Mouse (Mus musculus): Measurements from ENCODE around the gene Cadm1. TPM values are rescaled to one million over a fixed set of nuclear protein-coding genes. Genes with fewer than 3 reads are reported as not detected.

Gene Cadm1
- polyA plus RNA-seq, 1 experiment from 2014 or later: 86.8 TPM

DNA sequence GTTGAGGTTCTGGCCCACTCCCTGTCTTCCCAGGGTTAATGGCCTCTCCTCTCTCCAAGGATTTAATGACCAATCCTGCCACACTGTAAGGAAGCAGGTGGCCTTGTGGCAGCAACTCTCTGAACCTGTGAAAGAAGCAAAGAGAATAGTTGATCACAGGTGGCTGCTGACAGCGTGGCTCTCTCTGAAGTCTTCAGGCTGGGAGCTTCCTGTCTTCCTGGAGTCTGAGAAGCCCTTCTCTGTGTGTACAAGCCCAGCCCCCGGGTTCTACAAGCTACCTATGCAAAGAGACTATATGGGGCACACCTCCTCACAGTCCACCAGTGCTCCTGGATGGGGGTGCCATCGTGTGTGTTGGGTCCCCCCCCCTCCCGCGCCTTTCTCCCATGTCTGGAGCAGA, 339.7 kb downstream of the Cadm1 start:
- DNase-seq (ENCODE audit: low read depth, low spot score): no peak
- ChIA-PET POLR2A (no interaction called here), CTCF (no interaction called here)
- H3K27me3 ChIP-seq: no peaks in the 10 kb centered on the region
- TF ChIP-seq CTCF (IDR thresholded peaks at IDR 0.05): no peak
- ATAC-seq: no peak
- in situ Hi-C loops (cut with MboI; ENCODE audit: low pct_unique_long_range_greater_than_20kb): no loop called here

DNA sequence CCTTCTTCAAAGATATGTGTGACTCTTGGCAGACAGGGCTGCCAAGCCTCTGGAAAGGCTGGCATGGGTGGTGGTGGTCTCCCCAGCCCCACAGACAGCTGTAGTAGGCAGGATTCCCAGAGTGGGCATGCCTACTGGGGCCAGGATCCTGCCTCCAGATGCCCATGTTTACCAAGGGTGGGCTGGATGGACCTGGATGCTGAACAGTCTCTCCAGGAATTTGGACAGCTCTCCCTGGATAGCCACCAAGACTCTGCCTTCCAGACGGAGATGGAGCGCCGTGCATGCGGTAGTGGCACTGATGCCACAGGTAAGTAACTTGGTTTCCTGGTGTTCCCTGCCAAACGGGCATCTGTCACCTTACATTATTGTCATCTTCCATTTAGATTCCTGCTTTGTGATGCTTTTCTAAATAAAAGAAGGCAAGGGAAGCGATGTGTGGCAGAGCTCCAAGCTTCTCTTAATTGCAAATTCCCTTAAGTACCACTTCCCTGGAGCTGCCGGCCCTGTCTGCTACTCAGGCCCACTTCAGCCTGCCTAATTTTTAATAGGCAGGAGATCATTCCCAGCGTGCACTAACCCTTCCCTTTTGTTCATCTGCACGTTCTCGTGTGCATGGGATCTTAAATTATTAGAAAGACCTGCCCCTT, 346.7 kb downstream of the Cadm1 start:
- peaks cover 8% of the 10 kb centered on the region for H3K27me3 ChIP-seq
- in situ Hi-C loops (cut with MboI; ENCODE audit: low pct_unique_long_range_greater_than_20kb): no loop called here
- TF ChIP-seq CTCF (IDR thresholded peaks at IDR 0.05): no peak
- DNase-seq (ENCODE audit: low read depth, low spot score): no peak
- ChIA-PET CTCF (no interaction called here), POLR2A (no interaction called here)
- ATAC-seq: no peak

DNA sequence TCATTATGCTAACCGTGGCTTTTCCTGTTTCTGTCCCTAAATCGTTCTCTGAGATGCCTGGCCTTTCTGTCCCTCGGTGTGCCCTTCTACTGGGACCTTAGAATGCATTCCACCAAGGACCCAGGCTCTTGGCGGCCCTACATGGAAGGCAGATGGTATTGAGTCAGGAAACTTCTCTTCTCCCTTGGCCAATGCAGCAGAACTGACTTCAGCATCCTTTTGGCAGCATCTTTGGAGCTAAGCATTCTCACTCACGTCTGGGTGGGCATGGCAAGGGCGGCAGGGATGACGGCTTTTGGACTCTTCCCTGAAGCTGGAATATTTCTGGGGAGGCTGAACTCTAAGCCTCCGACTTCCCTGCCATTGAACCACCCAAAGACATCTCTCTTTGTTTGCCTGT, 350.2 kb downstream of the Cadm1 start:
- in situ Hi-C loops (cut with MboI; ENCODE audit: low pct_unique_long_range_greater_than_20kb): no loop called here
- DNase-seq (ENCODE audit: low read depth, low spot score) (no peak), ATAC-seq (no peak)
- ChIA-PET CTCF (no interaction called here), POLR2A (no interaction called here)
- peaks cover 13% of the 10 kb centered on the region for H3K27me3 ChIP-seq
- no peak for TF ChIP-seq CTCF (IDR thresholded peaks at IDR 0.05)

DNA sequence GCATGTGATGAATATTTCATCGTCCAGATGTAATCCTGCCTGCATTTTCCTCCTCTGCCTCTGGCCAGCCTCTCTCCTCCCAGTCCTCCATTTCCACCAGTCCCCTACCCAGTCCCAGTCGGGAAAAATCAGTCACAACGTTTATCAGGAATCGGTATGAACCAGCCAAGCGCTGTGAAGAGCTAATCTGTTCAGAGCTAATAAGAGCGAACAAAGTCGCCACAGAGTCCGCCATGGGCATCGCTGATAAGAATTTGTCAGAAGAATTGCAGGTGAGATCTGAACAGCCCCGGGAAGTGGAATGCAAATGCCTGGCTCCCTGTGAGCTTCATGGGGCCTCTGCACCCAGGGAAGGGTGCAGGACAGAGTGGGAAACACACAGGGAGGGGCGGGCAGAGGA, 352.4 kb downstream of the Cadm1 start:
- in situ Hi-C loops (cut with MboI; ENCODE audit: low pct_unique_long_range_greater_than_20kb): no loop called here
- DNase-seq (ENCODE audit: low read depth, low spot score): no peak
- ATAC-seq: no peak
- POLR2A ChIA-PET: no interaction called here
- TF ChIP-seq CTCF (IDR thresholded peaks at IDR 0.05): no peak
- CTCF ChIA-PET: no interaction called here
- peaks cover 14% of the 10 kb centered on the region for H3K27me3 ChIP-seq

DNA sequence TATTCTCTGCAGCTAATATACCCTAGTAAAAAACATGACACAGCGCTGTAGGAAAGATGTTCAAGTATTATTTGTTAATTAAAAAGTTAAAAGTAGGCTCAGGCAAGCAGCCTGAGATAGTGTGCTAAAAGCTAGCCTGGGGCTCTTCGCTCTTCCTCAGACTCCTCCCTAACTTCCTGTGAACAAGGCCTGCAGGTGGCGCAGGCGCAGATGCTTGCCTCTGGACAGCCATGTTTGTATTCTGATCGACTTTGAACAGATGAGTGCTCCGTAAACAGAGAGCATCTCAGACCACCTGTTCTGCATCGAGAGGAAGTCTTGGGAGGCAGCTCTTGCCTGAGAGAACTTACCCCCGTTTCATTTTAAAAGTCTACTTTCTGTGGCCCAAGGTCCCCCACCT, 361.7 kb downstream of the Cadm1 start:
- peaks cover 17% of the 10 kb centered on the region for H3K27me3 ChIP-seq
- ChIA-PET CTCF (no interaction called here), POLR2A (no interaction called here)
- ATAC-seq (no peak), DNase-seq (ENCODE audit: low read depth, low spot score) (no peak)
- no peak for TF ChIP-seq CTCF (IDR thresholded peaks at IDR 0.05)
- in situ Hi-C loops (cut with MboI; ENCODE audit: low pct_unique_long_range_greater_than_20kb): no loop called here

DNA sequence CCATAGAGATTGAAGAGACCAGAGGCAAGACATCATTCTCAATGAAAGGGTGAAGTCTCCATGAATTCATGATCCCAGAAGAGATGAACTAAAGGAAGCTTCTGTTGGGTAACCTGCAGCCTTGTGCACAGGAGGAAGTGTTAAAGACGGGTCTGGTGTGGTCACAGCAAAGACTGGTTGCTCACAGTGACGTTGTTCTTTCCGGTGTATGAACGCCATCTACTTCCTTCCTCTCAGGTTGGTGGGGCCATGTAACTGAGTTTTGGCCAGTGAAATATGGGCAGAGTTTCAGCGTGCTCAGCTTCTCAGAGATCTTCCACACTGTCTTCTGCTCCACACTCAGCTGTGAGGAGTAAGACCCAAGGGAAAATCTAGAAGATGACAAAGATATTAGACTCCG, 363.0 kb downstream of the Cadm1 start:
- in situ Hi-C loops (cut with MboI; ENCODE audit: low pct_unique_long_range_greater_than_20kb): no loop called here
- POLR2A ChIA-PET: no interaction called here
- no peak for DNase-seq (ENCODE audit: low read depth, low spot score)

DNA sequence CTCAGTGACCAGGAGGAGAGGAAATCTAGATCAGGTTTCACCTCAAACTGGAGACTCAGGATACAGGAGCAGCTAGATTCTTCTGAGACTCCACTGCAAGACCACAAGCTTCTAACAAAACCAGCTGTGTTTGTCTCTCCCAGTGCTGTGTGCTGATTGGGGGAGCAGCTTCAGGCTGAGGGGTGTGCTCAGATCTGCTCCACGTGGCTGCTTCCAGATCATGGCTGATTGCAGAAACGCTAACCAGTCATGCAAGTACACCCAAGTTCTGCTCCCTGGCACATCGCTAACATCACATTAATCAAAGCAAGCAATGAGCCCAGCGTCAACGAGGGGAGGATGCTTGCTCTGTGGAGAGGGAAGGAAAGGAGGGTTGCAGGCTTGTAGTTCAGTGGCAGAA, 364.1 kb downstream of the Cadm1 start:
- TF ChIP-seq CTCF (IDR thresholded peaks at IDR 0.05): no peak
- peaks cover 15% of the 10 kb centered on the region for H3K27me3 ChIP-seq
- peak; percentile 41 for ATAC-seq
- DNase-seq (ENCODE audit: low read depth, low spot score): no peak
- POLR2A ChIA-PET: no interaction called here
- in situ Hi-C loops (cut with MboI; ENCODE audit: low pct_unique_long_range_greater_than_20kb): no loop called here
- CTCF ChIA-PET: no interaction called here

More for the DNA sequence above, 363.0 kb downstream of the Cadm1 start:
- H3K27me3 ChIP-seq: peaks cover 15% of the 10 kb centered on the region
- no peak for TF ChIP-seq CTCF (IDR thresholded peaks at IDR 0.05)
- CTCF ChIA-PET: no interaction called here
- ATAC-seq: no peak

DNA sequence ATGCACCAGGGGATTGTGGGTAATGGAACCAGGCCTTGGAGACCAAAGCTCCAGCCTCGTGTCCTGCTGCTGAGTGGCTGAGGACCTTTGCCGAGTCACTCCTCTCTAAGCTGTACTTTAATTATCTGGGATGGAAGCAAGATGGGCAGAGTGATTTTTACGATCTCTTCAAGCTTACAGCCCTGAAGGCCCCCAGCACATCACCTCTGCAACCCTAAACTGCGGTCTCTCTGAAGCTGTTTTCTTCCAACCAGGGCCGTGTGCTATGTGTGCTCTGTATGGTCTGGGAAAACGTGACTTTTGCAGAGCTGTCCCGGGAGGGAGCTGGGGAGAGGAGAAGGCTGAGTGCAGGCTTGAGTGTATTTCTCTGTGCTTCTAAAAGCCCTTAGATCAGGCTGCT, 364.7 kb downstream of the Cadm1 start:
- in situ Hi-C loops (cut with MboI; ENCODE audit: low pct_unique_long_range_greater_than_20kb): no loop called here
- TF ChIP-seq CTCF (IDR thresholded peaks at IDR 0.05): no peak
- ATAC-seq (no peak), DNase-seq (ENCODE audit: low read depth, low spot score) (no peak)
- ChIA-PET POLR2A (no interaction called here), CTCF (no interaction called here)
- H3K27me3 ChIP-seq: peaks cover 9% of the 10 kb centered on the region

DNA sequence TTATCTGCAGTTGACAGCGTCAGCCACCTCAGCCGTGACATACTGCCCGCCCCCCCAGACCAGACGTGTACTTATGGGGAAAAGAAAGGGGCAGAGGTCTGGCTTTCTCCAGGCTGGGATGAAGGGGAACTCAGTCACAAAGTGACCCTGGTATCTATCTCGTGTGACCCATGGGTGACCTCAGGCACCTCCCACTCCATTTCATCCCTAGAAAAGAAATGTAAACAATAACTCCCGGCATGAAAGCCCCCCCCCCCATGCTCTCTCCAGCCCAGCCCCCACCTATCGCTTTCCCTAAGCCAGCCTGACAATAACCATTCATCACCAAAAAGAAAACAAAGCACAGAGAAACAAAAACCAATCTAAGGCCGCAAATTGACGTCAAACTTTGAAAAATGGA, 365.1 kb downstream of the Cadm1 start:
- in situ Hi-C loops (cut with MboI; ENCODE audit: low pct_unique_long_range_greater_than_20kb): no loop called here
- no peak for ATAC-seq
- CTCF ChIA-PET: no interaction called here
- H3K27me3 ChIP-seq: peaks cover 9% of the 10 kb centered on the region
- POLR2A ChIA-PET: no interaction called here
- no peak for DNase-seq (ENCODE audit: low read depth, low spot score)
- no peak for TF ChIP-seq CTCF (IDR thresholded peaks at IDR 0.05)

DNA sequence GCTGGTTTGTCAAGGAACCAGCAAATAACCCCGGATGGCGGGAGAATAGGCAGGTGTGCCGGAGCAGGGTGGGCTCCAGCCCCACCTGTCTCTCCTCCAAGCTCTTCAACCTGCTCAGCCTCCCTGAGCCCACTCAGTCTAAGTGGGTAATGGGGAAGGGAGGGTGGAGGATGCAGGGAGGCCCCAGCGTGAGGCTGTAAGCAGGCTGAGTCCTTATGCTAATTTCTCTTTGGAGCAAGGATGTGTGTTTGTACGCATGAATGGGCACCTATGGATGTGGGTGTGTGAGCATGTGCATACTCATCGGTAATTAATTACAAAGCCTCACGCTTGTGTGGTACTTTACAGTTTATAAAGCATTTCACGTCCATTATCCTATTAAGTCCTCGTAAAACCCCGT, 370.8 kb downstream of the Cadm1 start:
- ChIA-PET CTCF (no interaction called here), POLR2A (no interaction called here)
- ATAC-seq (no peak), DNase-seq (ENCODE audit: low read depth, low spot score) (no peak)
- no peak for TF ChIP-seq CTCF (IDR thresholded peaks at IDR 0.05)
- in situ Hi-C loops (cut with MboI; ENCODE audit: low pct_unique_long_range_greater_than_20kb): no loop called here
- H3K27me3 ChIP-seq: peaks cover 11% of the 10 kb centered on the region

DNA sequence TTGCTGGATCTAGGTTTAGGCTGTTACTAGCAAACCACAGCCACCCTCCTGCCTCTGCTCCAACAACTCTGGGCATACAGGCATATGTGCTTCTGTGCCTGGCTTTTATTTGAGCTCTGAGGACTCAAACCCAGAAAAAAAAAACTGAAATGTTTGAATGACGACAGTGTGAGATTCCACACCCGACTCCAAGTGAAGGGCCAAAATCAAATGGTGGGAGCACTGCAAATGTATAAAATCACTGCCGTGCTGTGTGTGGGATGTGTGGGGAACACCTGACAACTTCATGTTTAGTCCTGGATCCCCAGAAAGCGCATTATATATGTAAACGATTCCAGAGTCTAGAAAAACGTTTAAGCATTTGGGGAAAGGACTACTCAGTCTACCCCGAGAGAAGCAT, 373.7 kb downstream of the Cadm1 start:
- ChIA-PET POLR2A (no interaction called here), CTCF (no interaction called here)
- in situ Hi-C loops (cut with MboI; ENCODE audit: low pct_unique_long_range_greater_than_20kb): no loop called here
- DNase-seq (ENCODE audit: low read depth, low spot score): no peak
- no peak for ATAC-seq
- peaks cover 17% of the 10 kb centered on the region for H3K27me3 ChIP-seq
- no peak for TF ChIP-seq CTCF (IDR thresholded peaks at IDR 0.05)

DNA sequence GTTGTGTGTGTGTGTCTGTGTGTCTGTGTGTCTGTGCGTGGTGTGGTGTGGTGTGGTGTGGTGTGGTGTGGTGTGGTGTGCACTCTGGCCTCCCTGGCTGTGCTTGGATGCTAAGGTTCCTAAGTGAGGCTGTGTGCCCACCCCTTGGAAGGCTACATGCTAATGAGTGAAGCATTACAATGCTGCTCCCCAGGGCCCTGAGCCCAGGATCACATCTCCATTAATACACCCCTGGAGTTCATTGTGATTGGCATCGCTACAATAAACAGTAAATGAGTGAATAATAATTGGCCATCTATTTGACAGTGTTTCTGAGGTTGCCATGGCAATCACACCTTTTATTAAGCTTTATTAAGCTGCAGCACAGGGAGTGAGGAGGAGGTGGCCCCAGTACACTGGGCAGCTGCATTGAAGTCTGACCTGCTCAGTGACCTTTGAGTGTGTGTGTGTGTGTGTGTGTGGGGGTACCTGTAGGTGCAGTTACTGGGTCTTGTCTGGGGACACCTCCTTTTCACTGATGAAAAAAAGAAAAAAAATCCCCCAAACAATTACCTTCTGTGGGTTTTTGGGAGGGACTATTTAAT, 374.5 kb downstream of the Cadm1 start:
- POLR2A ChIA-PET: no interaction called here
- peaks cover 16% of the 10 kb centered on the region for H3K27me3 ChIP-seq
- DNase-seq (ENCODE audit: low read depth, low spot score): no peak
- TF ChIP-seq CTCF (IDR thresholded peaks at IDR 0.05): no peak
- CTCF ChIA-PET: no interaction called here
- no peak for ATAC-seq
- in situ Hi-C loops (cut with MboI; ENCODE audit: low pct_unique_long_range_greater_than_20kb): no loop called here

All from Patski (cell line).